Mouse (Mus musculus) olfactory bulb, adult 2 months (tissue): ENCODE results near the gene Tlnrd1.

Experiments used
- CTCF ChIP-seq: fragments of 200-500 bp; IDR thresholded peaks from 2 replicates; pipeline ENCODE4 v1.5.1; 2012; ENCODE audit warnings: low read depth, mild to moderate bottlenecking, low read length, moderate library complexity; ENCODE audit not compliant: insufficient read depth
- POLR2A ChIP-seq: fragments of 200-500 bp; IDR thresholded peaks from 2 replicates; pipeline ENCODE4 v1.6.1; 2012; ENCODE audit warnings: mild to moderate bottlenecking, low read depth, low read length, moderate library complexity; ENCODE audit not compliant: insufficient read depth

GRCm38 (mm10) chr7:83852381-83853380, 31.4 kb downstream of the Tlnrd1 start:
- TF ChIP-seq POLR2A = no peak
- no peak for TF ChIP-seq CTCF
